Mouse (Mus musculus): ENCODE results near the gene Hivep2.

Gene Hivep2

GRCm38 (mm10) chr10:14048322-14048915 is 82.5 kb downstream of the Hivep2 start:
- no peak for DNase-seq (ENCODE audit: low read depth, low spot score)

GRCm38 (mm10) chr10:14048916-14049445 is 83.1 kb downstream of the Hivep2 start:
- DNase-seq (ENCODE audit: low read depth, low spot score): peak; percentile 14

GRCm38 (mm10) chr10:14049686-14050085 is 83.8 kb downstream of the Hivep2 start:
- DNase-seq (ENCODE audit: low read depth, low spot score): peak; percentile 22

GRCm38 (mm10) chr10:14050586-14050985 is 84.7 kb downstream of the Hivep2 start:
- DNase-seq (ENCODE audit: low read depth, low spot score): peak; percentile 70

- peak; percentile 60 for DNase-seq (ENCODE audit: low read depth, low spot score)
Observed at GRCm38 (mm10) chr10:14052109-14052689, 86.3 kb downstream of the Hivep2 start.

- no peak for DNase-seq (ENCODE audit: low read depth, low spot score)
Observed at GRCm38 (mm10) chr10:14054860-14055259, 89.0 kb downstream of the Hivep2 start.

- DNase-seq (ENCODE audit: low read depth, low spot score): peak; percentile 61
Observed at GRCm38 (mm10) chr10:14055533-14055981, 89.7 kb downstream of the Hivep2 start.

- DNase-seq (ENCODE audit: low read depth, low spot score): no peak
Observed at GRCm38 (mm10) chr10:14056057-14056456, 90.2 kb downstream of the Hivep2 start.

GRCm38 (mm10) chr10:14056584-14057451 is 90.9 kb downstream of the Hivep2 start:
- peak; percentile 62 for DNase-seq (ENCODE audit: low read depth, low spot score)

GRCm38 (mm10) chr10:14057841-14058605 is 92.1 kb downstream of the Hivep2 start:
- DNase-seq (ENCODE audit: low read depth, low spot score): peak; percentile 72

GRCm38 (mm10) chr10:14058742-14059141 is 92.9 kb downstream of the Hivep2 start:
- peak; percentile 34 for DNase-seq (ENCODE audit: low read depth, low spot score)

- DNase-seq (ENCODE audit: low read depth, low spot score): peak; percentile 64
Observed at GRCm38 (mm10) chr10:14059581-14059980, 93.7 kb downstream of the Hivep2 start.

GRCm38 (mm10) chr10:14060302-14060701 is 94.4 kb downstream of the Hivep2 start:
- DNase-seq (ENCODE audit: low read depth, low spot score): no peak

GRCm38 (mm10) chr10:14063226-14063625 is 97.4 kb downstream of the Hivep2 start:
- DNase-seq (ENCODE audit: low read depth, low spot score): no peak

GRCm38 (mm10) chr10:14064759-14065395 is 99.0 kb downstream of the Hivep2 start:
- no peak for DNase-seq (ENCODE audit: low read depth, low spot score)

GRCm38 (mm10) chr10:14067802-14068201 is 101.9 kb downstream of the Hivep2 start:
- DNase-seq (ENCODE audit: low read depth, low spot score): no peak

GRCm38 (mm10) chr10:14070498-14071079 is 104.7 kb downstream of the Hivep2 start:
- DNase-seq (ENCODE audit: low read depth, low spot score): no peak

GRCm38 (mm10) chr10:14072504-14072903 is 106.6 kb downstream of the Hivep2 start:
- DNase-seq (ENCODE audit: low read depth, low spot score): no peak

- DNase-seq (ENCODE audit: low read depth, low spot score): no peak
Observed at GRCm38 (mm10) chr10:14075767-14076166, 109.9 kb downstream of the Hivep2 start.

GRCm38 (mm10) chr10:14076880-14077279 is 111.0 kb downstream of the Hivep2 start:
- DNase-seq (ENCODE audit: low read depth, low spot score): no peak

- no peak for DNase-seq (ENCODE audit: low read depth, low spot score)
Observed at GRCm38 (mm10) chr10:14080830-14081229, 115.0 kb downstream of the Hivep2 start.
